Mouse (Mus musculus) testis, adult 10 weeks (tissue): Measurements from ENCODE around the gene Ccdc7b. TPM values are rescaled to one million over a fixed set of nuclear protein-coding genes. Genes with fewer than 3 reads are reported as not detected.

Experiments
- polyA plus RNA-seq: library from polyadenylated mRNA; stranded (reverse); fragments of 350-450 nt; fragmentation: Illumina TruSeq; extraction: RNeasy Lipid Tissue Mini Kit (QIAGEN cat#74804); gene quantifications from one replicate; pipeline ENCODE4 v1.2.3, GENCODE M21; 2014; ENCODE audit warnings: low read depth, low replicate concordance

Gene Ccdc7b
- 978 TPM for polyA plus RNA-seq

GRCm38 (mm10) chr8:129066834-129067233 lies at the start of gene Ccdc7b:
TSS of gene Ccdc7b (plus strand) at chr8:129067134.

GRCm38 (mm10) chr8:129065417-129065816 lies 1.5 kb upstream of the Ccdc7b start, which contains the start of gene Ccdc7a:
TSS of gene Ccdc7a (minus strand) at chr8:129065517.

GRCm38 (mm10) chr8:129131561-129131960 lies 64.6 kb downstream of the Ccdc7b start, which contains the start of gene Gm10999:
TSS of gene Gm10999 (minus strand) at chr8:129131661.

Other genes with a start within 250 kb of the Ccdc7b start
- 178 TPM for gene Ccdc7a, start 1.6 kb upstream of the Ccdc7b start, polyA plus RNA-seq
- gene Gm10999, start 64.5 kb downstream of the Ccdc7b start, polyA plus RNA-seq, result not detected
- gene 2610044O15Rik8, start 167.3 kb downstream of the Ccdc7b start, polyA plus RNA-seq, result 10.8 TPM